Mouse (Mus musculus) left cerebral cortex, adult 8-10 months (tissue): Measurements from ENCODE around the gene Mapk11. TPM values are rescaled to one million over a fixed set of nuclear protein-coding genes. Genes with fewer than 3 reads are reported as not detected.
A peak's percentile ranks its signal among the peaks of the same experiment; 100 is the strongest.

Experiments used
- DNase-seq, 2 experiments: peaks; one replicate each; pipeline ENCODE4 v3.0.0; 2022; ENCODE audit warnings: low spot score in 2 of 2
- total RNA-seq, 4 experiments: library from RNA; stranded (reverse); gene quantifications; 2 replicates each; pipeline ENCODE4 v1.2.4; 2022

The Mapk11 gene
- 10 to 100 TPM; 35.8 to 40.9 (median 39.4) TPM for total RNA-seq

GRCm38 (mm10) chr15:89149271-89150040 lies at the start of gene Mapk11:
TSS of gene Mapk11 (minus strand) at chr15:89149628.
- DNase-seq = no peak

GRCm38 (mm10) chr15:89197056-89197455 lies 47.6 kb upstream of the Mapk11 start:
- no peak for DNase-seq

GRCm38 (mm10) chr15:89196313-89196706 lies 46.9 kb upstream of the Mapk11 start, which contains the start of gene Dennd6b:
TSS of gene Dennd6b (minus strand) at chr15:89196496.
- peak; percentile 93 to 96 for DNase-seq

- peak; percentile 82 to 85 for DNase-seq
These were observed 46.4 kb upstream of the Mapk11 start for GRCm38 (mm10) chr15:89195690-89196312.

- DNase-seq = no peak
These were observed 45.8 kb upstream of the Mapk11 start for GRCm38 (mm10) chr15:89195261-89195681.

- no peak for DNase-seq
These were observed 35.5 kb upstream of the Mapk11 start for GRCm38 (mm10) chr15:89184937-89185227.

GRCm38 (mm10) chr15:89184141-89184936 lies 34.9 kb upstream of the Mapk11 start:
- no peak for DNase-seq

- DNase-seq = no peak
These were observed 33.4 kb upstream of the Mapk11 start for GRCm38 (mm10) chr15:89182842-89183241.

GRCm38 (mm10) chr15:89182328-89182741 lies 32.9 kb upstream of the Mapk11 start:
- no peak for DNase-seq

- no peak for DNase-seq
These were observed 32.3 kb upstream of the Mapk11 start for GRCm38 (mm10) chr15:89181561-89182270.

- peak in 1 of 2 experiments; percentile 80 for DNase-seq
These were observed 31.3 kb upstream of the Mapk11 start, which contains the start of gene Plxnb2 for GRCm38 (mm10) chr15:89180571-89181229. TSS of gene Plxnb2 (minus strand) at chr15:89180788.

- no peak for DNase-seq
These were observed 30.7 kb upstream of the Mapk11 start for GRCm38 (mm10) chr15:89180081-89180541.

GRCm38 (mm10) chr15:89179630-89179964 lies 30.2 kb upstream of the Mapk11 start:
- DNase-seq = no peak

- DNase-seq = no peak
These were observed 29.7 kb upstream of the Mapk11 start for GRCm38 (mm10) chr15:89178954-89179629.

GRCm38 (mm10) chr15:89178260-89178860 lies 28.9 kb upstream of the Mapk11 start:
- DNase-seq = no peak

- no peak for DNase-seq
These were observed 28.3 kb upstream of the Mapk11 start for GRCm38 (mm10) chr15:89177576-89178259.

- DNase-seq = no peak
These were observed 27.7 kb upstream of the Mapk11 start for GRCm38 (mm10) chr15:89177121-89177520.

- no peak for DNase-seq
These were observed 26.2 kb upstream of the Mapk11 start for GRCm38 (mm10) chr15:89175411-89176155.
